Mouse (Mus musculus) cerebral cortex, adult 2 months (tissue): Measurements from ENCODE around the gene Hmox2.

Source experiments
- WGBS: fragments of 180-500 bp; shearing (Covaris S2); methylation state at CpG from one replicate; pipeline ENCODE4 v1.1.7; 2018; 5-methylcytosine and 5-hydroxymethylcytosine counted together

Gene Hmox2

GRCm38 (mm10) chr16:4781524-4782196 is 55.5 kb downstream of the Hmox2 start:
- 28% methylated on average over 5 of the region's 5 CpGs for WGBS

DNA sequence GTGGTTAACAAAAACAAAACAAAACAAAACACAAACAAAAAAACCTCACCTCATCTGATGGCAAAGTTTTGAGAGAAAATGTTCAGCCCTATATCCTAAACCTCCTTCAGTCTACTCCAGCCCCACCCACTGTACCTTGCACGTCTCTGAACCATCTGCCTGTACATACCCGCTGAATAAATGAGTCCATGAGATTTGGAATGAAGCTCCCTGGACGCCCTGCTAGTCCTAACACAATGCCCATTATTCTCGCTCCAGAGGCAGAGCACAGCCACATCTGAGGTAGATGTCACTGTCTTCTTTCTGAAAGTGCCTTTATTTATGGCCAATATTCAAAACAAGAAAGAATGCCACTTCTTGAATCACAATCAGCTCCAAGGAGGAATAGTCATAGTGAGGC is 59.5 kb downstream of the Hmox2 start:
- 12% methylated on average over 4 of the region's 4 CpGs for WGBS

GRCm38 (mm10) chr16:4789311-4789768 is 63.2 kb downstream of the Hmox2 start:
- WGBS = under 1% methylated on average over 29 of the region's 29 CpGs

GRCm38 (mm10) chr16:4789810-4790559 is 63.8 kb downstream of the Hmox2 start, which contains the start of gene Cdip1:
Gene Cdip1, minus strand, starts transcription at chr16:4790292.
- WGBS = under 1% methylated on average over 51 of the region's 51 CpGs

- WGBS = 40% methylated on average over 2 of the region's 2 CpGs
Observed at GRCm38 (mm10) chr16:4791332-4791731, 65.2 kb downstream of the Hmox2 start.

DNA sequence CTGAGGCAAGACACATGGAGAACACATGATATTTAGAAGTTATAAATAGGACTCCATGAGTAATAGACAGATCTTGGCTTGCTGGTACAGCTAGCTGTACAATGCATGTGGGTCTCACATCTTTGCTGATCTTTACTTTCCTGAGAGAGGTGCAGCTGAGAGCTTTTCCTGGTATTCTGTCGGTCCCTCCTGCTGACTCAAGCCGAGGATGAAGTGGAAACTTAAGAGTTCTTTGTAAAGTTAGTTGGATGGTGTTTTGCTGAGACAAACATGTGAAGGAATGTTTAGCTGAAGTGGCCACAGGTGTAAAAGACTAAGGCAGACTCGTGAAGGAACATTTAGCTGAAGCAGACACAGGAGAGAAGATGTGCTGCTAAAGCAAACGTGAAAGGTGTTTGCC is 70.5 kb downstream of the Hmox2 start:
- 75% methylated on average over 4 of the region's 4 CpGs for WGBS
